Mouse (Mus musculus) bone marrow macrophage, adult 2 months (primary cell): ENCODE results near the gene Rnf6. TPM values are rescaled to one million over a fixed set of nuclear protein-coding genes. Genes with fewer than 3 reads are reported as not detected.
A peak's percentile ranks its signal among the peaks of the same experiment; 100 is the strongest.

Source experiments
- H3K27ac ChIP-seq: 2 replicates; pipeline ENCODE4 v1.5.1; 2012; ENCODE audit warnings: low read depth, low read length; ENCODE audit not compliant: insufficient read depth
- H3K4me1 ChIP-seq: 2 replicates; pipeline ENCODE4 v1.6.1; 2012; ENCODE audit warnings: low read length; ENCODE audit not compliant: control insufficient read depth, insufficient read depth
- H3K4me3 ChIP-seq: 2 replicates; pipeline ENCODE4 v1.5.1; 2012; ENCODE audit warnings: mild to moderate bottlenecking, low read length, moderate library complexity; ENCODE audit not compliant: insufficient read depth
- CTCF ChIP-seq: IDR thresholded peaks from 2 replicates; pipeline ENCODE4 v1.5.1; 2012; ENCODE audit warnings: low read depth, mild to moderate bottlenecking, low read length, moderate library complexity
- POLR2A ChIP-seq: IDR thresholded peaks from 2 replicates; pipeline ENCODE4 v1.6.1; 2012; ENCODE audit warnings: mild to moderate bottlenecking, low read depth, low read length, borderline replicate concordance
- polyA plus RNA-seq: library from polyadenylated mRNA; stranded (reverse); fragments of >200 nt; gene quantifications from 2 replicates; pipeline ENCODE4 v1.2.4, GENCODE M21; 2012; ENCODE audit not compliant: missing spikeins, insufficient read depth, insufficient read length

The Rnf6 gene
- 43.2 TPM in 2 replicates for polyA plus RNA-seq

- Histone ChIP-seq H3K4me3 (peak within 1 kb of the TSS; percentile 96), H3K27ac (peak within 1 kb of the TSS; percentile 98), H3K4me1 (peaks cover 10% of the 10 kb centered on the region)
- TF ChIP-seq POLR2A (no peak), CTCF (no peak)
Observed at GRCm38 (mm10) chr5:146220879-146221714, at the start of gene Rnf6. Rnf6 (minus strand) TSS chr5:146221555.

- no peak overlapping the region for H3K4me3 ChIP-seq
- TF ChIP-seq POLR2A, result no peak
- TF ChIP-seq CTCF, result no peak
- H3K27ac ChIP-seq, result no peak overlapping the region
- peaks cover 5% of the 10 kb centered on the region for H3K4me1 ChIP-seq
Observed at GRCm38 (mm10) chr5:146270593-146270992, 49.2 kb upstream of the Rnf6 start.

- H3K4me1 ChIP-seq, result peaks cover 5% of the 10 kb centered on the region
- no peak overlapping the region for H3K27ac ChIP-seq
- TF ChIP-seq CTCF (no peak), POLR2A (no peak)
Observed at GRCm38 (mm10) chr5:146267776-146268175, 46.4 kb upstream of the Rnf6 start.

GRCm38 (mm10) chr5:146265934-146266591 lies 44.7 kb upstream of the Rnf6 start:
- Histone ChIP-seq H3K4me3 (no peak overlapping the region), H3K27ac (no peak overlapping the region), H3K4me1 (peaks cover 5% of the 10 kb centered on the region)
- TF ChIP-seq POLR2A, result no peak
- no peak for TF ChIP-seq CTCF

More at GRCm38 (mm10) chr5:146267776-146268175, 46.4 kb upstream of the Rnf6 start:
- H3K4me3 ChIP-seq, result no peak overlapping the region

- Histone ChIP-seq H3K4me3 (no peak overlapping the region), H3K27ac (no peak overlapping the region), H3K4me1 (no peaks in the 10 kb centered on the region)
- peak; percentile 36; the same call in 1 of the 2 replicates for TF ChIP-seq CTCF
- no peak for TF ChIP-seq POLR2A
Observed at GRCm38 (mm10) chr5:146260003-146260402, 38.6 kb upstream of the Rnf6 start.

- peaks cover 37% of the 10 kb centered on the region for H3K4me1 ChIP-seq
- no peak overlapping the region for H3K27ac ChIP-seq
- no peak overlapping the region for H3K4me3 ChIP-seq
- TF ChIP-seq CTCF (no peak), POLR2A (no peak)
Observed at GRCm38 (mm10) chr5:146253644-146254043, 32.3 kb upstream of the Rnf6 start.

- TF ChIP-seq CTCF, result no peak
- no peak for TF ChIP-seq POLR2A
- no peak overlapping the region for H3K27ac ChIP-seq
- H3K4me3 ChIP-seq, result no peak overlapping the region
- peaks cover 47% of the 10 kb centered on the region for H3K4me1 ChIP-seq
Observed at GRCm38 (mm10) chr5:146251663-146252429, 30.5 kb upstream of the Rnf6 start.

GRCm38 (mm10) chr5:146250369-146251075 lies 29.2 kb upstream of the Rnf6 start:
- no peak overlapping the region for H3K4me3 ChIP-seq
- H3K27ac ChIP-seq, result no peak overlapping the region
- no peak for TF ChIP-seq POLR2A
- no peak for TF ChIP-seq CTCF
- H3K4me1 ChIP-seq, result peaks cover 57% of the 10 kb centered on the region

GRCm38 (mm10) chr5:146248746-146249145 lies 27.4 kb upstream of the Rnf6 start:
- peak overlapping the region; percentile 33 for H3K4me3 ChIP-seq
- peaks cover 49% of the 10 kb centered on the region for H3K4me1 ChIP-seq
- H3K27ac ChIP-seq, result peak overlapping the region; percentile 43
- TF ChIP-seq CTCF, result no peak
- no peak for TF ChIP-seq POLR2A
